Mouse (Mus musculus): Measurements from ENCODE around the gene Hoxb8.

DNA sequence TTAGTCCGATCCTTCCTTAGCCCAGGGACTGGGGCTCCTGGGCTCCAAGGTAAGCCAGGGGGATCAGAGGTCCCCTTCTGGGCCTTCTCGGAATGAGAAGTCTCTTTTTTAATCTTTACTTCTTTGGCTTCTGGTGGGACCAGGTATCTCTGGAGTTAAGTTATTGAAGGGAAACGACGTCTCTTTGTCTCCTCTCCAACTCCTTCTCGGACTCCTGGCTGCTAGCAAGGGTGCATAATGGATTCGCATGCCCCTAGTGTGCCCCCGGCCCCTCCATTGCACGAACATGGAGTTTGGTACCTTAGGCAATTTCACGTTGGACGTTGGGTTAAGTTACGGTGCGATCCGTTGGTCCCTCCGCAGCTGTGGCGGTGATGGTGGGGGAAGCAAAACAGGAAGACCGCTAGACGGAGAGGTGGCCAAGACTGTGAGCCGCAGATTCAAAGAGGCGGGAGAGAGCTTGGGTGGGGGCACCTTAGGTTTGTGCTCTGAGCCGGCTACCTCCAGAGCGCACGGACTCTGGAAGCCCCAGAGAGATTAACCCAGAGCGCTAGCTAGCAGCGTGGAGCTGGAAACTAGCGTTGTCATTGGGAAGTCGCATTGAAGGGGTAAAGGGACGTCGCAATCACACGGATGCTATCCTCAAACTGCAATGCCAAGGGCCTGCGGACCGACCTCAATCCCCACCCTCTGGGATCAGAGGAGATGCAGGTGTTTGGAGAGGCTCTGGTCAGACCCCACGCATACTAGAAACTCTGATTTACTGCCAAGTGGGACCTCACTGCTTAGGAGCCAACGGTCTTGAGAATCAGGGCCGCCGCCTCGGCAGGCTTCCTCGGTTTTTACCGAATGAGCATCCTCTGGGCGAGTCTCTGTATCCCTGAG, 26.4 kb upstream of the Hoxb8 start:
- TF ChIP-seq FLI1 (IDR thresholded peaks at IDR 0.05; ENCODE audit: low read length) (no peak), GATA1 (IDR thresholded peaks at IDR 0.05; ENCODE audit: borderline replicate concordance, low read length) (no peak)
